Mouse (Mus musculus) stomach, embryonic 15.5 days (tissue): ENCODE results near the gene Lrrc1. TPM values are rescaled to one million over a fixed set of nuclear protein-coding genes. Genes with fewer than 3 reads are reported as not detected.

ENCODE experiments used
- ATAC-seq: fragments of 200-750 bp; cut with Nextera tagmentation; 2 replicates; pipeline ENCODE4 v1.8.0; 2017; ENCODE audit warnings: low read depth, moderate number of reproducible peaks, moderate TSS enrichment; ENCODE audit not compliant: insufficient read depth, low FRiP score
- H3K27ac ChIP-seq: fragments of 300-500 bp; sonication (generic); 2 replicates; pipeline ENCODE4 v1.5.1; 2015; ENCODE audit warnings: mild to moderate bottlenecking, inconsistent platforms
- H3K27me3 ChIP-seq: fragments of 300-500 bp; sonication (generic); replicated peaks from 2 replicates; pipeline ENCODE4 v1.6.1; 2015; ENCODE audit warnings: inconsistent platforms
- H3K36me3 ChIP-seq: fragments of 300-500 bp; sonication (generic); 2 replicates; pipeline ENCODE4 v1.6.1; 2015; ENCODE audit warnings: inconsistent platforms
- H3K4me1 ChIP-seq: fragments of 300-500 bp; sonication (generic); 2 replicates; pipeline ENCODE4 v1.6.1; 2015; ENCODE audit warnings: inconsistent platforms
- H3K4me2 ChIP-seq: fragments of 300-500 bp; sonication (generic); 2 replicates; pipeline ENCODE4 v1.6.1; 2015; ENCODE audit warnings: mild to moderate bottlenecking, inconsistent platforms
- H3K4me3 ChIP-seq: fragments of 300-500 bp; sonication (generic); replicated peaks from 2 replicates; pipeline ENCODE4 v1.5.1; 2015; ENCODE audit warnings: inconsistent platforms
- H3K9ac ChIP-seq: fragments of 300-500 bp; sonication (generic); 2 replicates; pipeline ENCODE4 v1.6.1; 2015; ENCODE audit warnings: inconsistent platforms
- H3K9me3 ChIP-seq: fragments of 300-500 bp; sonication (generic); 2 replicates; pipeline ENCODE4 v1.6.1; 2016; ENCODE audit warnings: inconsistent platforms
- WGBS: fragments of 180-500 bp; shearing (Covaris S2); methylation state at CpG from one replicate; pipeline ENCODE4 v1.1.7; 2015; 5-methylcytosine and 5-hydroxymethylcytosine counted together
- microRNA-seq: library from miRNA; unstranded; fragments of <30 nt; microRNA quantifications from one replicate; pipeline ENCODE4, GENCODE M21; 2016
- polyA plus RNA-seq: library from polyadenylated mRNA; unstranded; fragments of >200 nt; fragmentation: Nextera tagmentation; extraction: Ambion mirVana; gene quantifications from 2 replicates; pipeline ENCODE4 v1.2.1, GENCODE M21; 2015

The Lrrc1 gene
- polyA plus RNA-seq, 1 experiment from 2014 or later: 17.5 TPM

GRCm38 (mm10) chr9:77388956-77389355, 155.7 kb downstream of the Lrrc1 start:
- H3K9me3 ChIP-seq: no peaks in the 10 kb centered on the region
- ATAC-seq: no peak
- H3K36me3 ChIP-seq: no peaks in the 10 kb centered on the region
- H3K4me2 ChIP-seq: no peak overlapping the region
- H3K4me3 ChIP-seq: no peak overlapping the region
- no peak overlapping the region for H3K9ac ChIP-seq
- no peaks in the 10 kb centered on the region for H3K27me3 ChIP-seq
- WGBS: 77% methylated on average over 8 of the region's 8 CpGs
- no peaks in the 10 kb centered on the region for H3K4me1 ChIP-seq
- H3K27ac ChIP-seq: no peak overlapping the region

- 0 out of 2 replicates have a peak, but pooled peaks cover 4% of the 10 kb centered on the region for H3K4me1 ChIP-seq
- H3K27me3 ChIP-seq: no peaks in the 10 kb centered on the region
- H3K9ac ChIP-seq: no peak overlapping the region
- H3K4me2 ChIP-seq: no peak overlapping the region
- H3K9me3 ChIP-seq: no peaks in the 10 kb centered on the region
- H3K4me3 ChIP-seq: no peak overlapping the region
- no peak overlapping the region for H3K27ac ChIP-seq
- ATAC-seq: no peak
- WGBS: 29% methylated on average over 1 of the region's 1 CpGs
- H3K36me3 ChIP-seq: no peaks in the 10 kb centered on the region
Measured at GRCm38 (mm10) chr9:77386751-77387150, 157.9 kb downstream of the Lrrc1 start.

- Histone ChIP-seq H3K9me3 (no peaks in the 10 kb centered on the region), H3K36me3 (no peaks in the 10 kb centered on the region), H3K4me1 (0 out of 2 replicates have a peak, but pooled peaks cover 4% of the 10 kb centered on the region), H3K27me3 (no peaks in the 10 kb centered on the region), H3K9ac (no peak overlapping the region), H3K4me3 (no peak overlapping the region), H3K4me2 (no peak overlapping the region), H3K27ac (no peak overlapping the region)
- ATAC-seq: no peak
- WGBS: 79% methylated on average over 12 of the region's 12 CpGs
Measured at GRCm38 (mm10) chr9:77385611-77386010, 159.1 kb downstream of the Lrrc1 start.

GRCm38 (mm10) chr9:77384651-77385050, 160.0 kb downstream of the Lrrc1 start:
- no peak overlapping the region for H3K9ac ChIP-seq
- H3K9me3 ChIP-seq: no peaks in the 10 kb centered on the region
- no peaks in the 10 kb centered on the region for H3K36me3 ChIP-seq
- H3K4me2 ChIP-seq: no peak overlapping the region
- ATAC-seq: no peak
- no peaks in the 10 kb centered on the region for H3K27me3 ChIP-seq
- H3K4me1 ChIP-seq: 0 out of 2 replicates have a peak, but pooled peaks cover 4% of the 10 kb centered on the region
- no peak overlapping the region for H3K4me3 ChIP-seq
- no peak overlapping the region for H3K27ac ChIP-seq
- 82% methylated on average over 9 of the region's 9 CpGs for WGBS

- WGBS: 80% methylated on average over 4 of the region's 4 CpGs
- H3K27ac ChIP-seq: no peak overlapping the region
Measured at GRCm38 (mm10) chr9:77383951-77384350, 160.7 kb downstream of the Lrrc1 start.

GRCm38 (mm10) chr9:77382514-77382913, 162.2 kb downstream of the Lrrc1 start:
- Histone ChIP-seq H3K9ac (no peak overlapping the region), H3K4me1 (0 out of 2 replicates have a peak, but pooled peaks cover 4% of the 10 kb centered on the region), H3K4me3 (no peak overlapping the region), H3K27ac (no peak overlapping the region), H3K36me3 (no peaks in the 10 kb centered on the region), H3K27me3 (no peaks in the 10 kb centered on the region), H3K9me3 (no peaks in the 10 kb centered on the region), H3K4me2 (no peak overlapping the region)
- 41% methylated on average over 3 of the region's 3 CpGs for WGBS
- ATAC-seq: no peak

More at GRCm38 (mm10) chr9:77383951-77384350, 160.7 kb downstream of the Lrrc1 start:
- Histone ChIP-seq H3K9me3 (no peaks in the 10 kb centered on the region), H3K27me3 (no peaks in the 10 kb centered on the region), H3K36me3 (no peaks in the 10 kb centered on the region), H3K4me1 (0 out of 2 replicates have a peak, but pooled peaks cover 4% of the 10 kb centered on the region), H3K4me3 (no peak overlapping the region), H3K4me2 (no peak overlapping the region), H3K9ac (no peak overlapping the region)
- ATAC-seq: no peak

- H3K27me3 ChIP-seq: no peaks in the 10 kb centered on the region
- H3K9me3 ChIP-seq: no peaks in the 10 kb centered on the region
- no peak overlapping the region for H3K4me3 ChIP-seq
- no peak for ATAC-seq
- 0 out of 2 replicates have a peak, but pooled peaks cover 4% of the 10 kb centered on the region for H3K4me1 ChIP-seq
- no peak overlapping the region for H3K27ac ChIP-seq
- 13% methylated on average over 5 of the region's 5 CpGs for WGBS
- H3K36me3 ChIP-seq: no peaks in the 10 kb centered on the region
- no peak overlapping the region for H3K9ac ChIP-seq
- no peak overlapping the region for H3K4me2 ChIP-seq
Measured at GRCm38 (mm10) chr9:77381565-77381964, 163.1 kb downstream of the Lrrc1 start.

Small RNAs within 50 kb of the gene (microRNA-seq; reads per million reads assigned to microRNA genes)
- gene Gm25250: not detected

Other genes starting within 250 kb of the Lrrc1 start
- 0.59 and 0.64 TPM in 2 replicates for gene Mlip, start 191.9 kb downstream of the Lrrc1 start, polyA plus RNA-seq
- 0.28 and 0.62 TPM in 2 replicates for gene Klhl31, start 91.6 kb upstream of the Lrrc1 start, polyA plus RNA-seq
- 15.8 and 17.3 TPM in 2 replicates for gene Gclc, start 209.7 kb upstream of the Lrrc1 start, polyA plus RNA-seq